13 mouse cellular contexts compared by ENCODE assay signal in genomic region chr19:41693727-41694126, GRCm38 (mm10). TPM values are rescaled to one million over a fixed set of nuclear protein-coding genes. Genes with fewer than 3 reads are reported as not detected.
DNase-seq lines count a peak whose midpoint lies in the region; ATAC-seq lines count a peak whose summit lies in the region.
"Had no signal": no experiment of that assay in that cellular context is flagged by ENCODE, and none has a peak within 500 bp of the region (broad histone marks: within the 10 kb centered on the region; RNA-seq: fewer than 3 reads in every experiment).

No protein-coding gene starts in this region.

- peaks cover 80% of the 10 kb centered on the region for H3K4me1 ChIP-seq in hindbrain, embryonic 15.5 days (replicated peaks)

- H3K27ac ChIP-seq in hindbrain, embryonic 15.5 days (replicated peaks), result peak overlapping the region; percentile 67
- H3K27ac ChIP-seq: embryonic facial prominence, embryonic 13.5 days; gastrocnemius, adult 2 months; kidney, postnatal 0 days; limb, embryonic 13.5 days; stomach, postnatal 0 days had no signal

- H3K36me3 ChIP-seq in hindbrain, embryonic 15.5 days, result no peaks in the 10 kb centered on the region
- H3K36me3 ChIP-seq: embryonic facial prominence, embryonic 13.5 days; limb, embryonic 13.5 days had no signal

- no peak overlapping the region for H3K4me3 ChIP-seq in hindbrain, embryonic 15.5 days
- H3K4me3 ChIP-seq: embryonic facial prominence, embryonic 13.5 days; gastrocnemius, adult 2 months; limb, embryonic 13.5 days had no signal

- peak; percentile 54 for DNase-seq in MN1 (ENCODE audit: low spot score)
- peak; percentile 71 for DNase-seq in embryo, embryonic 11 days
- peak; percentile 50 for DNase-seq in neural tube, embryonic 10.5 days (ENCODE audit: extremely low spot score, low spot score)
- DNase-seq in thymus, adult 18-20 months, result no peak
- no peak for DNase-seq in adrenal gland, postnatal 14 days
- no peak for DNase-seq in heart, adult 9 months (ENCODE audit: low spot score in 2 of 2)
- DNase-seq: gastrocnemius, adult 2 months had no signal

- WGBS in hindbrain, embryonic 15.5 days, result 21% methylated on average over 5 of the region's 5 CpGs

- H3K9me3 ChIP-seq in hindbrain, embryonic 15.5 days, result no peaks in the 10 kb centered on the region
- H3K9me3 ChIP-seq: embryonic facial prominence, embryonic 13.5 days; limb, embryonic 13.5 days had no signal

- no peak overlapping the region for H3K4me2 ChIP-seq in hindbrain, embryonic 15.5 days
- H3K4me2 ChIP-seq: embryonic facial prominence, embryonic 13.5 days; limb, embryonic 13.5 days had no signal

- peak; percentile 32; the same call in 1 of the 2 replicates for ATAC-seq in hindbrain, embryonic 15.5 days (ENCODE audit: low FRiP score, low read depth)

- peak overlapping the region; percentile 34 for H3K9ac ChIP-seq in hindbrain, embryonic 15.5 days
- H3K9ac ChIP-seq: embryonic facial prominence, embryonic 13.5 days; limb, embryonic 13.5 days had no signal

- H3K27me3 ChIP-seq in hindbrain, embryonic 15.5 days, result peaks cover 5% of the 10 kb centered on the region
- H3K27me3 ChIP-seq: embryonic facial prominence, embryonic 13.5 days had no signal

RNA-seq across cellular contexts. Expression of gene Slit1, which starts 49.7 kb away (rescaled TPM):
- polyA plus RNA-seq in hindbrain, embryonic 15.5 days (2015; fragmentation: Nextera tagmentation; extraction: Ambion mirVana), result 23.5 and 25.7 TPM in 2 replicates
- 6.5 and 7.2 TPM in 2 replicates for total RNA-seq in adrenal gland, postnatal 14 days (2021)
- polyA plus RNA-seq: heart, postnatal 0 days had no signal

Comparison
In these comparisons a context has a peak if more than half of its experiments do, and no peak if none do; other contexts are left out.
1. DNase-seq: peak in MN1 (single experiment), embryo, embryonic 11 days (single experiment) and neural tube, embryonic 10.5 days (single experiment); none in thymus, adult 18-20 months (0 of 2), adrenal gland, postnatal 14 days (single experiment) and heart, adult 9 months (0 of 2).